Mouse (Mus musculus) forebrain, embryonic 15.5 days (tissue): ENCODE measurements around the gene Rack1. TPM values are rescaled to one million over a fixed set of nuclear protein-coding genes. Genes with fewer than 3 reads are reported as not detected.
"Not testable (repeated sequence)": the region's sequence is repeated elsewhere in the genome, so short reads cannot be mapped to it uniquely, and the experiment has no call there.

Source experiments
- ATAC-seq: fragments of 200-750 bp; cut with Nextera tagmentation; replicated peaks from 2 replicates; pipeline ENCODE4 v1.8.0; 2017; ENCODE audit warnings: mild to moderate bottlenecking, moderate TSS enrichment, moderate library complexity
- H3K27ac ChIP-seq: fragments of 300-500 bp; sonication (generic); replicated peaks from 2 replicates; pipeline ENCODE4 v1.5.1; 2015; ENCODE audit warnings: mild to moderate bottlenecking, inconsistent platforms
- H3K27me3 ChIP-seq: fragments of 300-500 bp; sonication (generic); 2 replicates; pipeline ENCODE4 v1.6.1; 2015; ENCODE audit warnings: inconsistent platforms
- H3K36me3 ChIP-seq: fragments of 300-500 bp; sonication (generic); 2 replicates; pipeline ENCODE4 v1.6.1; 2015; ENCODE audit warnings: mild to moderate bottlenecking, inconsistent platforms
- H3K4me1 ChIP-seq: fragments of 300-500 bp; sonication (generic); 2 replicates; pipeline ENCODE4 v1.6.1; 2015; ENCODE audit warnings: inconsistent platforms
- H3K4me2 ChIP-seq: fragments of 300-500 bp; sonication (generic); replicated peaks from 2 replicates; pipeline ENCODE4 v1.6.1; 2015; ENCODE audit warnings: mild to moderate bottlenecking, inconsistent platforms
- H3K4me3 ChIP-seq: fragments of 300-500 bp; sonication (generic); 2 replicates; pipeline ENCODE4 v1.5.1; 2015; ENCODE audit warnings: mild to moderate bottlenecking, inconsistent platforms
- H3K9ac ChIP-seq: fragments of 300-500 bp; sonication (generic); replicated peaks from 2 replicates; pipeline ENCODE4 v1.6.1; 2015; ENCODE audit warnings: mild to moderate bottlenecking, inconsistent platforms
- H3K9me3 ChIP-seq: fragments of 300-500 bp; sonication (generic); 2 replicates; pipeline ENCODE4 v1.6.1; 2016; ENCODE audit warnings: inconsistent platforms
- WGBS: fragments of 180-500 bp; shearing (Covaris S2); methylation state at CpG from one replicate; pipeline ENCODE4 v1.1.7; 2015; ENCODE audit warnings: mixed read lengths; 5-methylcytosine and 5-hydroxymethylcytosine counted together
- polyA plus RNA-seq: library from polyadenylated mRNA; unstranded; fragments of >200 nt; fragmentation: Nextera tagmentation; extraction: Ambion mirVana; gene quantifications from 2 replicates; pipeline ENCODE4 v1.2.1, GENCODE M21; 2015

Gene Rack1
- polyA plus RNA-seq, 1 experiment from 2014 or later: 475 TPM

DNA sequence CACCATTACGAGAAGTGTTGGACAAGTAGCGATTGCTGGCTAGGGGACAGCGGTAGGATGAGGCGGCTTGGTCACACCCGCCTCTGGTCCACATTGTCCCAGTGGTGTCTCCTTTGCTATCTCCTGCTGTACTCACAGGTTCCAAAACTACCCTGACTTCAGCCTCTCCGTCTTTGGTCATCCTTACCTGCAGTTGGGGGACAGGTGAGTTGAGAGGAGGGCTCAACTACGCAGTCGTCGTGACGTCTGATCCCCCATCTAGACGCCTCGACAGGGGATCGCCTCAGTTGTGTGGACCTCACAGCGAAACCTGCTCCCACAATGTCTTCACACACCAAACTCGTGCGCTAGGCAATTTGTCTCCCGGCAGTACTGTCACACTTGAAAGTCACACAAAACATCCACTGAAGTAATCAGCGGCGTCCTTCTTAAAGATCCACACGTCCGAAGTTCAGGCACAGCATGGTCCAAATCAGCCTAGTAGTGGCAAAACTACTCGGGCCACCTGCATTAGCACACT is 24.2 kb downstream of the Rack1 start:
- ATAC-seq: no peak
- Histone ChIP-seq H3K4me3 (peak overlapping the region; percentile 36), H3K9me3 (no peaks in the 10 kb centered on the region), H3K4me2 (peak overlapping the region; percentile 56), H3K27me3 (peaks cover 21% of the 10 kb centered on the region), H3K4me1 (peaks cover 16% of the 10 kb centered on the region), H3K27ac (no peak overlapping the region), H3K9ac (no peak overlapping the region), H3K36me3 (no peaks in the 10 kb centered on the region)
- WGBS: 4% methylated on average over 22 of the region's 22 CpGs

DNA sequence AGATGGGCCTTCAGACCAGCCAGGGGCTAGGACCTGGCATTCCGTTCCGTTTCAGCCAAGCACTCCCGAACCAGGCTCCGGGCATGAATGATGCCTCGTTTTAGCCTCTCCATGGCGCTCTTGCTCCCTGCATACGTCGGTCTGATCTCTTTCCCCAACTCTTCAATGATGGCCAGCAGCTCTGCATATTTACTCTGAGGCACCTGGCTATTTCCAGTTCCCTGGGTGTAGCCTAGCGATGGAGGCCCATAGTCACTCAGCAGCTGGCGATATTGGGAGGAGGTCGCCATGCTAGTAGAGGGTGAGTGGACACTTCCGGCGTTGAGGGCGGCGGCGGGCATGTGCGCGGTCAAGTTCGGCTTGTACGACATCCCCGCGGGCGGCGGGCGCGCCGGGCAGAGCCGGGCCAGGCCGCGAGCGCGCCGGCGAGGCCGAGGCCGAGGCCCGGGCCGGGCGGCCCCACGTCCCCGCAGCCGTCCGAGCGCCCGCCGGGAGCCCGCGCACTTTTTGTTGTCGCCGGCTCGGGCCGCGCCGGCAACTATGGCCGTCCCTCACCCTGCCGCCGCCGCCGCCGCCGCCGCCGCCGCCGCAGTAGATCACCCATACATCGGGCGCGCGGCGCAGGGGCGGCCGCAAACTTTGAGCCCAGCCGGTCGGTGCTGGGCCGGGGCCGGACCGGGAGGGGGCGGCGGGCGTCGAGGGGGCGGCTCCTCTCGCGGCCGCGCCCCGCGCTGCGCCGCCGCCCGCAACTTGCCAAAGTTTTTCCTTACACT is 26.0 kb downstream of the Rack1 start, which contains the start of the genes Trim7 and Gm12184:
Trim7 (plus strand) TSS at position 162 of the 773 bp plus-strand sequence.
Gm12184 (minus strand) TSS at position 677 of the 773 bp plus-strand sequence.
- Histone ChIP-seq H3K27me3 (peaks cover 21% of the 10 kb centered on the region), H3K4me3 (peak within 1 kb of the TSS; percentile 44), H3K4me1 (peaks cover 16% of the 10 kb centered on the region), H3K9ac (peak within 1 kb of the TSS; percentile 36), H3K4me2 (peak within 1 kb of the TSS; percentile 50)
- not testable (repeated sequence) for H3K36me3 ChIP-seq, H3K9me3 ChIP-seq, H3K27ac ChIP-seq
- WGBS: under 1% methylated on average over 46 of the region's 92 CpGs
- ATAC-seq: peak; percentile 72

DNA sequence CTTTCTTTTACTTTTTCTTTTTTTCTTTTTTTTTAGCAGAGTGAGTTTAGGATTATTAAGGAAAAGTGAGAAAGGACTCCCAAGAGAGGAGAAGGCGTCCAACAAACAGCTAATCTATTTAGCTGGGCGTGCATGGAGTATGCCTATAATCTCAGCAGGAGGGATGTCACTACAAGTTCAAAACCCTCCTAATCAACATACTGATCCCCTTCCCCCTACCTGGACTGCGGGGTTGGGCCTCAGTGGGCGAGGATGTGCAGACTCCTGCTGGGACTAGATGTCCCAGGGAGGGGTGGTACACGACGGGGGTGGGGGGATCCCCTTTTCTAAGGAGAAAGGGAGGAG is 26.6 kb downstream of the Rack1 start:
- H3K27ac ChIP-seq: no peak overlapping the region
- H3K9me3 ChIP-seq: no peaks in the 10 kb centered on the region
- peaks cover 21% of the 10 kb centered on the region for H3K27me3 ChIP-seq
- H3K4me1 ChIP-seq: peaks cover 16% of the 10 kb centered on the region
- H3K36me3 ChIP-seq: no peaks in the 10 kb centered on the region
- ATAC-seq: no peak
- peak overlapping the region; percentile 50 for H3K4me2 ChIP-seq
- H3K4me3 ChIP-seq: peak overlapping the region; percentile 44
- peak overlapping the region; percentile 36 for H3K9ac ChIP-seq
- 1% methylated on average over 6 of the region's 6 CpGs for WGBS

DNA sequence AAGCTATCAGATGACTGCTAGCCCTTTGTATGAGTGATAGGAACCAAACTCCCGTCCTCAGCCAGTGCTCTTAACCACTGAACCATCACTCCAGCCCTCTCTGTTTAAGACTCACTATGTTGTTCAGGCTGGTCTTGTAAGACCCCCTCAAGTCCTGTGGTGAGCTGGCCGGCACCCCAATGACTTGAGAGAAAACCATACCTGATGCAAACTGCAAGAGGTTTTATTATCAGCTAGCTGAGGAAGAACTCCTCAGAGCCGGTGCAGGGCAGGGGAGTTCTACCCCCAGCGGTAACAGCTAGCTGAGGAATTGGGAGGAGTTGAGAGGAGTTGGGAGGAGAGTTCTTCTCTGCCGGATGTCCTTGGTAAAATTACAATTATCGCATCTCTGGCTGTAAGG is 27.8 kb downstream of the Rack1 start:
- peaks cover 16% of the 10 kb centered on the region for H3K4me1 ChIP-seq
- H3K4me2 ChIP-seq: no peak overlapping the region
- no peaks in the 10 kb centered on the region for H3K9me3 ChIP-seq
- H3K27me3 ChIP-seq: peaks cover 12% of the 10 kb centered on the region
- no peak overlapping the region for H3K4me3 ChIP-seq
- no peak for ATAC-seq
- H3K27ac ChIP-seq: no peak overlapping the region
- WGBS: 68% methylated on average over 6 of the region's 6 CpGs
- H3K36me3 ChIP-seq: no peaks in the 10 kb centered on the region
- no peak overlapping the region for H3K9ac ChIP-seq

DNA sequence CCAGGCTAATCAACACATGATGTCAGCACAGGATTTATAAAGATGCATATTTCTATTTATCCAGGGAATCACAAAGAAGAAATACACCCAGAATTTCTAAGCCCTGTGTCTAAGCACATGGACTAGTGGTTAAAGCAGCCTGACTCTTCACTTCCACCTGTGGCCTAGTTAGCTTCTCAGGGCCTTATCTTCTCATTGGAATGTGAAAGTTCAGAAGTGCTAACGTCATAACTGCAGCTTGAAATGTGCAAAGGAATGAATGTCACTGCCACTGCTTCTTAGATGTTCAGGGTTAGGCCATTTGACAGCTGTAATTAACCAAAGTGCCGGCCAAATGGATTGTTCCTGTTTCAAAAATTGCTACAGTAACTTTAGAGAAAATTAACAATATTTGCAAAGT is 30.1 kb downstream of the Rack1 start:
- 75% methylated on average over 2 of the region's 2 CpGs for WGBS
- Histone ChIP-seq H3K9ac (no peak overlapping the region), H3K27ac (no peak overlapping the region), H3K36me3 (no peaks in the 10 kb centered on the region), H3K9me3 (no peaks in the 10 kb centered on the region), H3K4me2 (no peak overlapping the region), H3K4me1 (peaks cover 15% of the 10 kb centered on the region), H3K4me3 (no peak overlapping the region), H3K27me3 (no peaks in the 10 kb centered on the region)
- no peak for ATAC-seq

DNA sequence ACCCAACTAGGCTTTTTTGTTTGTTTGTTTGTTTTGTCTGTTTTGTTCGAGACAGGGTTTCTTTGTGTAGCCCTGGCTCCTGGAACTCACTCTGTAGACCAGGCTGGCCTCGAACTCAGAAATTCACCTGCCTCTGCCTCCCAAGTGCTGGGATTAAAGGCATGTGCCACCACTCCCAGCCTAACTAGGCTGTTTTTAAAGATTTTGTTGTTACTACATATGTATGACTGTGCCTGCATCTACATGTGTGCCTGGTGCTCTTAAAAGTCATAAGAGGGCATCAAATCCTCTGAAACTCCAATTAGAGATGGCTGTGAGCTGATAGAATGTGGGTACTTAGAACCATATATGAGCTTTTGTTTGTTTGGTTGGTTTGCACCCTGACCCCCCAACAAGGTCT is 31.1 kb downstream of the Rack1 start:
- no peak overlapping the region for H3K27ac ChIP-seq
- H3K36me3 ChIP-seq: no peaks in the 10 kb centered on the region
- 76% methylated on average over 2 of the region's 2 CpGs for WGBS
- no peak for ATAC-seq
- no peaks in the 10 kb centered on the region for H3K9me3 ChIP-seq
- H3K4me1 ChIP-seq: peaks cover 15% of the 10 kb centered on the region
- no peak overlapping the region for H3K9ac ChIP-seq
- no peak overlapping the region for H3K4me3 ChIP-seq
- H3K4me2 ChIP-seq: no peak overlapping the region
- no peaks in the 10 kb centered on the region for H3K27me3 ChIP-seq

DNA sequence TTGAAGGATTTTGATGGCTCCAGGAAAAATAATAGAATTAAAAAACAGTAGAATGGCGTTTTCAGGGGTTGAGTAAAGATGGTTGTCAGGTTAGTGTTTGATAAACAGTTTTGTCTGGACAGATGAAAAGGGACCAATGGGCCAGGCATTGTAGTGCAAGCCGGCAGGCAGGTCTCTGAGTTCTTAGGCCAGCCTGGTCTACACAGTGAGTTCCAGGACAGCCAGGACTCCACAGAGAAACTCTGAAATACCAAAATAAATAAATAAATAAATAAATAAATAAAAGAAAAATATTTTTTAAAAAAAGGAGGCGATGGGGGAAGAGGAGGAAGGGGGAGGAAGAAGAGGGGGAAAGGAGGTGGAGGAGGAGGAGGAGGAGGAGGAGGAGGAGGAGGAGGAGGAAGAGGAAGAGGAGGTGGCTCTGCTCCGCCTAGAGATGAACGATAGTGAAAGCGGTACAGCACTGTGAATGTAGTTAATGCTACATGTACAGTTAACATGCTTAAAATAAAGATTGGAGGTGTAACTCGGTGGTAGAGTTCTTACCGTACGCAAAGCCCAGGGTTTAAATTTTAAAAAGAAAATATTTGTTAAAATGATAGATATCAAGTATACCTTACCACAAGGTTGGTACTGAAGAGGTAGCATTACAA is 33.1 kb downstream of the Rack1 start:
- Histone ChIP-seq H3K27ac (no peak overlapping the region), H3K9ac (no peak overlapping the region), H3K4me1 (peaks cover 16% of the 10 kb centered on the region), H3K4me2 (peak overlapping the region; percentile 49), H3K36me3 (no peaks in the 10 kb centered on the region), H3K4me3 (peak overlapping the region; percentile 69), H3K9me3 (no peaks in the 10 kb centered on the region), H3K27me3 (no peaks in the 10 kb centered on the region)
- WGBS: 44% methylated on average over 9 of the region's 9 CpGs
- ATAC-seq: no peak

DNA sequence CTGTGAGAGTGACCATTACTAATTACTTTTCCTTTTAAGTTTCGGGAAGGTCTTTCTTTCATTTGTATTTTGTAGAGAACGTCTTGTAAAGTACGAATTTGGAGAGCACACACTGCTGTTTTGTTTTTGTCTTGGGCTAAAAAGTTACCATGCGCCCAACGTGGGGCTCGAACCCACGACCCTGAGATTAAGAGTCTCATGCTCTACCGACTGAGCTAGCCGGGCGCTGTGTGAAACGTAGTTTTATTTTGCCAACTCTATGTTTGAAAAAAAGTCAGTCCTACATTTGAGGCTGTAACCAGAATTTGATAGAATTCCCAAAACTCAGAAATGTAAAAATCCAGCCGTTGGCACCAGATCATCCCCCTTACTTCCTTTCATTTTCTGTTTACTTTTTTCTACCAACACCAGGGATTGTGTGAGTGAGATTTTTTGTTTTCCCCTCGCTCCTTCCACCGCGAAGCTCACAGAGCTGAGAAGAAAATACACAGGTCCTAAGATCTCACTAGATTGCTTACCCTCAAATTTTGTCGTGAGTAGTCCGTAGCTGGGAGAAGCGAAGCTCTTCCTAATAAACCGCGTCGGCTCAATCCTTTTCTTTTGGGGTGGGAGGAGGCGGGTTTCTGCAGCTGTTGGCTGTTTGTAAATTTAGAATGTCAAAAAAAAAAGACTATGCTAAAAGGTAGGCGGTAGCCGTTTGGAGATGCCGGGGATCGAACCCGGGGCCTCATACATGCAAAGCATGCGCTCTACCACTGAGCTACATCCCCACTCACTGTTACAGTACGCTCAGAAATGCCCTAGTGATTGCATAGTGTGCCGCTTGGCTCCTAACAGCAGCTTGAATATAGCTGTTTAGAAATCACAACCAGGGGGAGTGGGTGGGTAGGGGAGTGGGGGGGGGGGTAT is 33.9 kb downstream of the Rack1 start:
- ATAC-seq: peak; percentile 91
- WGBS: under 1% methylated on average over 30 of the region's 30 CpGs
- peaks cover 22% of the 10 kb centered on the region for H3K4me1 ChIP-seq
- peak overlapping the region; percentile 49 for H3K4me2 ChIP-seq
- no peaks in the 10 kb centered on the region for H3K36me3 ChIP-seq
- H3K9me3 ChIP-seq: no peaks in the 10 kb centered on the region
- H3K27ac ChIP-seq: peak overlapping the region; percentile 83
- H3K4me3 ChIP-seq: peak overlapping the region; percentile 69
- peak overlapping the region; percentile 61 for H3K9ac ChIP-seq
- no peaks in the 10 kb centered on the region for H3K27me3 ChIP-seq

DNA sequence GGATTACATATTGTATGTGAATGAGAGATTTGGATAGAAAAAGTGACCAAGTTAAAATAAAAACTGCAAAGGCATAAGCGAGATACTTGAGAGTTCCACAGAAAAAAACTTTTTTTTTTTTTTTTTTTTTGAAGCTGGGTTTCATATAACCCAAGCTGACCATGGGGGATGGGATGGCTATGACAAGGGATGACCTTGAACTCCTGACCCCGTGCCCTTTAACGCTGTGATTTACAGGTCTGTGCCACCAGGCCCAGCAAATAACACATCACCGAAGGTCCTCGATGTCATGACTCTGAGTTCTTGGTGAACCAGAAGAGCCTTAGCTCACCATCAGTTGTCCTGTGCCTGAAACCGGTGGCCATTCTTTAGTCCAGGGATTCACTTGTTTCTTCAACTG is 35.8 kb downstream of the Rack1 start:
- Histone ChIP-seq H3K4me2 (no peak overlapping the region), H3K9ac (no peak overlapping the region), H3K4me1 (peaks cover 22% of the 10 kb centered on the region), H3K4me3 (no peak overlapping the region), H3K27me3 (no peaks in the 10 kb centered on the region), H3K9me3 (no peaks in the 10 kb centered on the region), H3K36me3 (no peaks in the 10 kb centered on the region), H3K27ac (no peak overlapping the region)
- 77% methylated on average over 6 of the region's 6 CpGs for WGBS
- no peak for ATAC-seq

DNA sequence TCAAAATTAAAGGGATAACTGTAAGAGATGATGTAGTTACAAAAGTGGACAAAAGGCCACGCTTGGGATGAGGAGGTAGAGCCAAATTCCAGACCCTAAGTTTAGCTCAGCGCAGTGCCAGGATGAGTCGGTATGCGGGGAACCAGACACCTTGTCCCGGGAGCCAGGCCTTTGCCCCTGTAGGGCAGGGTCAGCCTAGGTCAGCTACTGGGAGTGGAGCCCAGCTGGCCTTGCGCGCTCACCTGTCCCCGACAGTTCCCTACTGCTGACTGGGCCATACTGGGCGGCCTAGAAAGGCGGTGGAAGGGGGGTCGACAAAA is 36.8 kb downstream of the Rack1 start:
- peak overlapping the region; percentile 75 for H3K9ac ChIP-seq
- no peaks in the 10 kb centered on the region for H3K27me3 ChIP-seq
- no peaks in the 10 kb centered on the region for H3K36me3 ChIP-seq
- peak overlapping the region; percentile 97 for H3K4me3 ChIP-seq
- 9% methylated on average over 11 of the region's 11 CpGs for WGBS
- no peaks in the 10 kb centered on the region for H3K9me3 ChIP-seq
- ATAC-seq: 0 out of 2 replicates have a peak, but pooled peaks have one; percentile 0
- H3K4me1 ChIP-seq: peaks cover 22% of the 10 kb centered on the region
- peak overlapping the region; percentile 89 for H3K4me2 ChIP-seq
- H3K27ac ChIP-seq: 0 out of 2 replicates have a peak overlapping the region, but pooled peaks have one; percentile 63

DNA sequence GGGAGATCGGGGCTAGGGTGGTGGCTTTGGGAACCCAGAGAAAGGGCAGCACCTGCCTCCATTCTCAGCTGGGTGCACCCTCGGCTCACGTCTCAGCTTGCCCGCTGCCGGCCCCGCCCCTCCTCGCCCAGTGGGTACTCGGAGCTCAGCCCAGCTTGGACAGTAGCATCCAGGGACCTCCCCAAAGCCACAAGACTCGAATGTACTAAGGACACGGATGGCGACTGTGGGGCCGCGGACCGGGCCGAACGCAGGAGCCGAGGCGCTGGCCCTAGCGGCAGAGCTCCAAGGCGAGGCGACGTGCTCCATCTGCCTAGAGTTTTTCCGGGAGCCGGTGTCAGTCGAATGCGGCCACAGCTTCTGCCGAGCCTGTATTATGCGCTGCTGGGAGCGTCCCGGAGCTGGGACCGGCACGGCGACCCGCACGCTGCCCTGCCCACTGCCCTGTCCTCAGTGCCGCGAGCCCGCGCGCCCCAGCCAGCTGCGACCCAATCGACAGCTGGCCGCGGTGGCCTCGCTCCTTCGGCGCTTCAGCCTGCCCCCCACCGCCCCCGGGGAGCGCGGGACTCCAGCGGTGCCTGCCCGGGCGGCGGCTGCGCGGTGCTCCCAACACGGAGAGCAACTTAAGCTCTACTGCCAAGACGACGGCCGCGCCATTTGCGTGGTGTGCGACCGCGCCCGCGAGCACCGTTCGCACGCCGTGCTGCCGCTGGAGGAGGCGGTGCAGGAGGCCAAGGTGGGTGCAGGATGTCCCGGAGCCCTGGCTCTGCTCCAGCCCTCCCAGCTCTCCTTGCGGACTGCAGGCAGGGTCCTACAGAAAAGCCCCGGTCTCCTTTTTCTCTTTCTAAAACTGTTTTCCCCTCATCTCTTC is 37.4 kb downstream of the Rack1 start:
- H3K36me3 ChIP-seq: no peaks in the 10 kb centered on the region
- peak overlapping the region; percentile 97 for H3K4me3 ChIP-seq
- peak overlapping the region; percentile 75 for H3K9ac ChIP-seq
- peak overlapping the region; percentile 63 for H3K27ac ChIP-seq
- peak overlapping the region; percentile 89 for H3K4me2 ChIP-seq
- H3K27me3 ChIP-seq: no peaks in the 10 kb centered on the region
- WGBS: under 1% methylated on average over 77 of the region's 77 CpGs
- peak; percentile 36 for ATAC-seq
- peaks cover 22% of the 10 kb centered on the region for H3K4me1 ChIP-seq
- no peaks in the 10 kb centered on the region for H3K9me3 ChIP-seq
